16 mouse cellular contexts compared by ENCODE assay signal in genomic region chr2:133821418-133821817, GRCm38 (mm10).
"Had no signal": no experiment of that assay in that cellular context is flagged by ENCODE, and none has a peak within 500 bp of the region (broad histone marks: within the 10 kb centered on the region; RNA-seq: fewer than 3 reads in every experiment).

No protein-coding gene starts in this region.

- H3K9ac ChIP-seq: liver, embryonic 13.5 days; liver, embryonic 15.5 days; liver, postnatal 0 days; midbrain, embryonic 13.5 days; midbrain, embryonic 15.5 days; neural tube, embryonic 12.5 days; stomach, embryonic 15.5 days had no signal

- H3K4me1 ChIP-seq: liver, embryonic 13.5 days; liver, embryonic 15.5 days; megakaryocyte, embryonic 14.5 days; midbrain, embryonic 13.5 days; midbrain, embryonic 15.5 days; neural tube, embryonic 12.5 days; stomach, embryonic 15.5 days had no signal

- H3K9me3 ChIP-seq: liver, embryonic 13.5 days; liver, embryonic 15.5 days; megakaryocyte, embryonic 14.5 days; midbrain, embryonic 13.5 days; midbrain, embryonic 15.5 days; neural tube, embryonic 12.5 days; stomach, embryonic 15.5 days had no signal

- H3K36me3 ChIP-seq: liver, embryonic 13.5 days; liver, embryonic 15.5 days; midbrain, embryonic 13.5 days; midbrain, embryonic 15.5 days; neural tube, embryonic 12.5 days; stomach, embryonic 15.5 days had no signal

- H3K4me3 ChIP-seq: liver, embryonic 13.5 days; liver, embryonic 15.5 days; megakaryocyte, embryonic 14.5 days; midbrain, embryonic 13.5 days; midbrain, embryonic 15.5 days; neural tube, embryonic 12.5 days; stomach, embryonic 15.5 days had no signal

- H3K27me3 ChIP-seq: liver, embryonic 13.5 days; liver, embryonic 15.5 days; megakaryocyte, embryonic 14.5 days; midbrain, embryonic 13.5 days; midbrain, embryonic 15.5 days; neural tube, embryonic 12.5 days; stomach, embryonic 15.5 days had no signal

- H3K27ac ChIP-seq: liver, embryonic 13.5 days; liver, embryonic 15.5 days; macrophage; midbrain, embryonic 13.5 days; midbrain, embryonic 15.5 days; neural tube, embryonic 12.5 days; stomach, embryonic 15.5 days had no signal

- ATAC-seq: liver, postnatal 0 days; midbrain, embryonic 13.5 days; midbrain, embryonic 15.5 days had no signal

- DNase-seq: liver; liver, embryonic 13.5 days; liver, postnatal 0 days; right cerebral cortex, postnatal 14 days; thymus, adult 18-20 months; thymus, postnatal 14 days; thymus, postnatal 36 days had no signal

- H3K4me2 ChIP-seq: liver, embryonic 11.5 days; liver, embryonic 13.5 days; liver, embryonic 15.5 days; midbrain, embryonic 11.5 days; midbrain, embryonic 13.5 days; midbrain, embryonic 15.5 days; neural tube, embryonic 12.5 days; stomach, embryonic 15.5 days had no signal
